Mouse (Mus musculus) neural tube, postnatal 0 days (tissue): ENCODE results near the gene Bmp5. TPM values are rescaled to one million over a fixed set of nuclear protein-coding genes. Genes with fewer than 3 reads are reported as not detected.

Source experiments
- microRNA-seq: library from miRNA; unstranded; fragments of <30 nt; microRNA quantifications from one replicate; pipeline ENCODE4, GENCODE M21; 2016
- polyA plus RNA-seq: library from polyadenylated mRNA; unstranded; fragments of >200 nt; fragmentation: Nextera tagmentation; extraction: Ambion mirVana; gene quantifications from 2 replicates; pipeline ENCODE4 v1.2.1, GENCODE M21; 2015

Gene Bmp5
- polyA plus RNA-seq = 1.5 and 1.6 TPM in 2 replicates

DNA sequence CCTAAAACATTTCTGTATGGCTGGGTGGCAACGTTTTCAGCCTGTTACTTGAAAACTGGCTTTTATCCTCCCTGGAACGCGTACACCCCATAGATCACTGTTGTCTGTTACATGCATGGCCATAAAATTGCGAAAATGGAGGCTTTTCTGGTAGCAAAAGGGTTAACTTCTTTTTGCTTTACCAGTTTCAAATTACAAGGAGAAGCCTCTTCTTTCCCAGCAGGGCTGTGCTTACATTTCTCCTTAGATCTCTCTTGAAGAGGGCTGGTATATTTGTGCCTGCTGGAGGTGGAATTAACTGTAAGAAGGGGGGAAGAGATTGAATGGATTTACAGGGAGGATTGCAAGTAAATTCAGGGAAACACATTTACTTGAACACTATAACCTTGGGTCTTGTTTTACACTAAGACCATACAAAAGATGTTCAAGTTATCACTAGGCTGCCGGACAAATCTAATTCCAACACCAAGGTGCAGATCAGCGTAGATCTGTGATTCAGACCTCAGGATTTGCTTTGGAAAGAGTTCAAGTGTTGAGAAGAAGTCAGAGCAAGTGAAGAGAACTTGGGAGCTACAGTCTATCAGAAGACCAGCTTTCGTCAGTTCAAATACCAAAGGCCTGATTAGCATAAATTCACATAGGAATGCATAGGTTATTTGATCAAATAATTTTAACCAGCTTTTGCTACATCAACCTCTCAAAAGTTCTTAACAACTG is at the start of gene Bmp5:
Bmp5 (plus strand) TSS at position 236 of the 717 bp plus-strand sequence.

Small RNAs within 50 kb of the gene (microRNA-seq; reads per million reads assigned to microRNA genes)
- gene Gm44355 = not detected

Other genes starting within 250 kb of the Bmp5 start
- 62.6 and 67.5 TPM in 2 replicates for gene Tmod3, start 215.7 kb upstream of the Bmp5 start, polyA plus RNA-seq
- 379 and 393 TPM in 2 replicates for gene Tmod2, start 164.0 kb upstream of the Bmp5 start, polyA plus RNA-seq
- gene Lysmd2, start 149.6 kb upstream of the Bmp5 start, polyA plus RNA-seq = 51.2 and 55.9 TPM in 2 replicates
- 117 and 119 TPM in 2 replicates for gene Scg3, start 91.3 kb upstream of the Bmp5 start, polyA plus RNA-seq
- 15.8 and 15.9 TPM in 2 replicates for gene Hmgcll1, start 239.5 kb downstream of the Bmp5 start, polyA plus RNA-seq